Comparison of ENCODE assay signal across 7 mouse cellular contexts in the genomic region with DNA sequence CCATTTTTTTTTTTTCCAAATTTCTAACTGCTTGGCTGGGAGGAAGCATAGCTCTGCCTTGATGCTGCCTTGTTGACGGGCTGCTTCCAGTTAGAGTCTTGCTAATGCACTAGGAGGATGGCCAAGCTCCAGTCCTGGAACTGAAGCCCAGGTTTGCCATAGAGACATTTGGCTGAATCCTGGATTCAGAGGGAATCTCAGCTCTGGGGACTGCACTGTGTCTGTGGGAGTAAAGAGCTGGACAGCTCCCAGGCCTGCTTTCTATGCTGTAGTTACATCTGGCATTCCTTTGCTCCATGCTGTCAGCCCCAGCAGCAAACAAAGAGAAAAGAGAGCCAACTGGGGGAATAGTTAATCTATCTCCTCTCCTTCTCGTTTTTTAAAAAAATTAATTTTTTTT.
DNase-seq lines count a peak whose midpoint lies in the region; ATAC-seq and TF ChIP-seq lines count a peak whose summit lies in the region.

No protein-coding gene starts in this region.

- 47% methylated on average over 2 of the region's 2 CpGs for WGBS in midbrain, embryonic 12.5 days
- 56% methylated on average over 2 of the region's 2 CpGs for WGBS in midbrain, embryonic 11.5 days
- 35% methylated on average over 2 of the region's 2 CpGs for WGBS in olfactory bulb, adult 2 months

- H3K36me3 ChIP-seq in midbrain, embryonic 12.5 days = no peaks in the 10 kb centered on the region
- H3K36me3 ChIP-seq in midbrain, embryonic 11.5 days (ENCODE audit: control insufficient read depth, insufficient read depth, low read length) = no peaks in the 10 kb centered on the region

- H3K9ac ChIP-seq in midbrain, embryonic 12.5 days (replicated peaks) = no peak overlapping the region
- no peak overlapping the region for H3K9ac ChIP-seq in midbrain, embryonic 11.5 days (ENCODE audit: low read length)

- no peaks in the 10 kb centered on the region for H3K9me3 ChIP-seq in midbrain, embryonic 12.5 days
- no peaks in the 10 kb centered on the region for H3K9me3 ChIP-seq in midbrain, embryonic 11.5 days (ENCODE audit: control insufficient read depth, low read length)

- no peak overlapping the region for H3K4me2 ChIP-seq in midbrain, embryonic 12.5 days (replicated peaks)
- no peak overlapping the region for H3K4me2 ChIP-seq in midbrain, embryonic 11.5 days

- no peak overlapping the region for H3K4me3 ChIP-seq in midbrain, embryonic 12.5 days
- H3K4me3 ChIP-seq in midbrain, embryonic 11.5 days (ENCODE audit: low read depth, low read length) = no peak overlapping the region
- H3K4me3 ChIP-seq in olfactory bulb, adult 2 months (ENCODE audit: insufficient read depth, low read depth, low read length) = no peak overlapping the region

- H3K4me1 ChIP-seq in midbrain, embryonic 12.5 days = no peaks in the 10 kb centered on the region
- H3K4me1 ChIP-seq in midbrain, embryonic 11.5 days (ENCODE audit: control insufficient read depth, insufficient read depth, low read length) = no peaks in the 10 kb centered on the region
- peaks cover 3% of the 10 kb centered on the region for H3K4me1 ChIP-seq in olfactory bulb, adult 2 months (ENCODE audit: control insufficient read depth, insufficient read depth, low read length)

- no peak for TF ChIP-seq CTCF in olfactory bulb, adult 2 months (IDR thresholded peaks at IDR 0.05; ENCODE audit: insufficient read depth, low read depth, low read length)

- H3K27ac ChIP-seq in midbrain, embryonic 12.5 days (replicated peaks) = peak overlapping the region; percentile 56; the same call in 1 of the 2 replicates
- no peak overlapping the region for H3K27ac ChIP-seq in midbrain, embryonic 11.5 days (ENCODE audit: low read depth, low read length)
- H3K27ac ChIP-seq in olfactory bulb, adult 2 months (ENCODE audit: insufficient read depth, low read depth, low read length) = peak overlapping the region; percentile 51; the same call in 1 of the 2 replicates

- H3K27me3 ChIP-seq in midbrain, embryonic 12.5 days = no peaks in the 10 kb centered on the region
- H3K27me3 ChIP-seq in midbrain, embryonic 11.5 days (ENCODE audit: control insufficient read depth, insufficient read depth, low read length) = no peaks in the 10 kb centered on the region

- DNase-seq in midbrain, embryonic 11.5 days (ENCODE audit: low spot score, missing footprints) = no peak
- peak; percentile 25 for DNase-seq in forelimb bud, embryonic 11.5 days (ENCODE audit: low read depth, low spot score)
- DNase-seq in layer of hippocampus, adult 9-11 months = peak; percentile 80
- no peak for DNase-seq in spleen, adult 18-20 months
- no peak for DNase-seq in adrenal gland, adult 2 months

- no peak for TF ChIP-seq POLR2A in olfactory bulb, adult 2 months (IDR thresholded peaks at IDR 0.05; ENCODE audit: insufficient read depth, low read depth, low read length)

- ATAC-seq in midbrain, embryonic 12.5 days (ENCODE audit: low FRiP score, low read depth) = peak; percentile 27; the same call in 1 of the 2 replicates
- ATAC-seq in midbrain, embryonic 11.5 days (ENCODE audit: low FRiP score) = no peak; the same call in 1 of the 2 replicates

Comparison
In these comparisons a context has a peak if more than half of its experiments do, and no peak if none do; other contexts are left out.
1. DNase-seq: peak in forelimb bud, embryonic 11.5 days (single experiment) and layer of hippocampus, adult 9-11 months (single experiment); none in midbrain, embryonic 11.5 days (single experiment), spleen, adult 18-20 months (0 of 2) and adrenal gland, adult 2 months (single experiment).